Mouse (Mus musculus): ENCODE data around the gene Bicd2.

Bicd2 gene

DNA sequence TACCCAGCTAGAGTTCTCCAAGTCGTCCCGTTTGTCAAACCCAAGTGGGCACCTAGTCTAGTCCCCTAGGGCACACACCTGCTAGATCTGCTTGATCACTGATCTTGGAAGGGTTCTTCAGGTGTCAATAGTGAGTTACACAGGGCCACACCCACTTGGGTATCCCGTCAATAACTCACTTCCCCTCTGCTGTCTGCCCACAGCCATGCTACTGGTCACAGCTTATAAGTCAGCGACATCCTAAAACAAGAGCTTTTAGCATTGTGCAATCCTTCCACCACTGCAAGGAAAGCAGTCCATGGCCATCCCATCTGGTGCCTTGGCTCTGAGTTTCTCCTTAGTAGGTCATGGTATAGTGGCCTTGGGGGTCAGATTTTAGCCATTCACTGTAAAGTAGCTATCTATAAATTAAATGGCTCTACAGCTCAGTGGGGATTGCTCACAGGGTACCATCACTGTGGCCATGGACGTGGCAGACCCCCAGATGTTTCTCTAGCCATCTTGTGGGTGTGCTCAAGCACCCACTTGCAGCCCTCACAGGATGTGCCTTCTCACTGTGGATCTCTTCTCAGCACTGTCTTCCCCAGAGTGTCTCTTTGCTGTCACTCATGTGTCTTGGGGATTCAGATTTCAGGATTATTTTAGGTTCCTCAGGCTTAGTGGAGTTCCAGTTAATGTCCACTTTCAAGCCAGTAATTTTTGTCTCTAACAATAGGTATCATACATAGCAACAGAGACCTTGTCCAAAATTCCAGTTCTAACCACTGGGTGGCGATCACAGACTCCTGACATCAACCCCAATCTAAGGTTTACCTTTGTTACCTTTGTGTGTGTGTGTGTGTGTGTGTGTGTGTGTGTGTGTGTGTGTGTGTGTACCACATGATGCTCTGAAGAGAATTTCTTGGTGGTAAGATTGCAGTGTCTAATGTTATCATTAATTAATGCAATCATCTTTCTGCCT is 14.9 kb upstream of the Bicd2 start:
- peak; percentile 78 for DNase-seq

DNA sequence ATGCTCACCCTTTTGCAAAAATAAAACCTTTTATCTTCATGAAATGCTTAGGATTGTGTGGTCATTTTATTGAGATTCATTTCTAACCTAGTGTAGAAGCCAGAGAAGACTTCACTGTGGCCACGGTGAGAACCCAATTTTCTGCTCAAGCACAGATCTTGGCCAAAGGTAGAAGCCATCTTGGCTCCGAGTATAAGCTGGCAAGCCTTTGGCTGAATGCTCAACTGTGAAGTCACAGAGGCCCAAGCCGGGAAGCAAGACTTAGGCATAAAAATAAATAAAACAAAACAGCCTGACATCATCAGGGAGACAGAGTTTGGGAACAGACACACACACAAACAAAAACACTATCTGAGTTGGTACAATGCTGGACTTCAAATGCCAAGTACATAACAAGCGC is 13.3 kb upstream of the Bicd2 start:
- no peak for DNase-seq

DNA sequence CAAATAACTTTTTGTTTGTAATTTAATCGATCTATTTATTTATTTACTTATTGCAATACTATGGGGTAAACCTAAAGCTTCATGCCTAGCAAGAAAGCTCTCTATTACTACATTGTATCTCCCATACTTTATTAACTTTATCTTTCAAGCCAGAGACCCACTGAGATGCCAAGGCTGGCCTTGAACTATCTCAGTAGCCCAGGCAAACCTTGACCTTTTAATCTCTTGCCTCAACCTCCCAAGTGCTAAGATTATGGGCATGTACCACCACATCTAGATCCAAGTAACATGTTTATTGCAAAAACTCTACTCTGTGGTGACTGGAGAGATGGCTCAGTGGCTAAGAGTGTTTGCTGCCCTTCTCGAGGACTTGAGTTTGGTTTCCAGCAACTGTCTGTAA is 8.1 kb upstream of the Bicd2 start:
- DNase-seq = no peak

DNA sequence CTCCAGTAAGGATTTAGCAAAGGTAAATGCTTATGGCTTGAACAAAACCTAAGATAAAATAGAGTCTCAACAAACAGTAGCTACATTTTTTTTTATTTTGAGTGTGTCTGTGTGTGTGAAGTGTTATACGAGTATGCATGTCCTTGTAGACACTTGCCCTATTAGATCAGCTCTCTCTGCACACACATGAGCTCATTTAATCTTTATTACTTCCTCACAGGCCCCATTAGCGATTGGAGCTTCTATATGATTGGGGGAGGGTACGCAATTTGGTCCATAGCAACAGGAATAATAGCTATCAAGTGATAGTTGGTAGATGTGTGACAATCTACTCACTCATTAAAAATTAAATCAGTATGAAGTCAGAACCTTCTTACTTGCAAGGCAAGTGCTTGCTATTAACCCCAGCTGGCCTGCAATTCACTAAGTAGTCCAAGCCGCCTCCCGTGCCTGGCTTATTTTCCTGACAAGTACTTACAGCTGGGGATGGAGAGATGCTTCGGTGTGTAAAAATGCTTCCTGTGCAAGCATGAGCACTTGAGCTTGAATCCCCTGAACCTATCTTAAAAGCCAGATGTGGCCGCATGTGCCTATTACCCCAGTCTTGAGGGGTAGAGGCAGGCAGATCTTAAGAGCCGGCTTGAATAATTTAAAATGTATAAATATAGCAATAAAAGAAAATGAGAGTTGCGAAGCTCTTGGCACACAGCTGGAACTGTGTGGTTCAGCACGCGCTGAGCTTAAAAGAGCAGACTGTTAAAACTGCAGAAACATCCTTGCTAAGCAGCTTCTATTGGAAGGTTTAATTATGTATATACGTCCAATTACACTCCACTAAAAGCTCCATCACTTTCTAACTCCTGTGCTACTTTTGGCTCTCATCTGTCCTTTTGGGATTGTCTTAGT is 6.1 kb upstream of the Bicd2 start:
- no peak for DNase-seq

DNA sequence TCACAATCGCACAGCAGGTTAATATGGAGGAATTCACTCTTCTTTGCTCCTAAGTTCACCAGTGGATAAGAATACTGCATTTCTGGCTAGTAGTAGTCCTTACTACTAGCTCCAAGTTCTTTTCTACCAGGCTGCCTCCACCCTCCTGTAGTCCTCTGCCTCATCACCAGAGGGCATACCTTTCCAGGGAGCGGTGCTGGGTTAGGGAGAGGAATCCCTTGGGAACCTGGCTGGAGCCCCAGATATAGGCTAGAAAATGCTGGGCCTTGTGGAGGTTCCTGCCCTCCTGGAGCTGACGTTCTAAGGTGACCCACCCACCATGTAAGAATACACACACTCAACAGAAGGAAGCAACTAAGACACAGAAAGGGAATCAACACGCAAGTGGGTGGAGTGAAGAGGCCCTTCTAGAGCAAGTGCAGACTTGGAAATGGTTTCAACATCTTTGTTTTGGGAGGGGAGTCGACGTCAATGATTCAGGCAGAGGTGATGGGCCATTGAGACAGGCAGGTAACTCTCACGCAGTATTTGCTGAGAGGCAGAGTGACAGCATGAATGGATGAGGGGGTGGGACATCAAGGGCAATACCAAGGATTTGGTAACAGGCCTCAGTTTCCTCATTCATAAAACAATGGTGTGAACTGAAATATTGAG is 2.4 kb upstream of the Bicd2 start:
- DNase-seq = no peak

DNA sequence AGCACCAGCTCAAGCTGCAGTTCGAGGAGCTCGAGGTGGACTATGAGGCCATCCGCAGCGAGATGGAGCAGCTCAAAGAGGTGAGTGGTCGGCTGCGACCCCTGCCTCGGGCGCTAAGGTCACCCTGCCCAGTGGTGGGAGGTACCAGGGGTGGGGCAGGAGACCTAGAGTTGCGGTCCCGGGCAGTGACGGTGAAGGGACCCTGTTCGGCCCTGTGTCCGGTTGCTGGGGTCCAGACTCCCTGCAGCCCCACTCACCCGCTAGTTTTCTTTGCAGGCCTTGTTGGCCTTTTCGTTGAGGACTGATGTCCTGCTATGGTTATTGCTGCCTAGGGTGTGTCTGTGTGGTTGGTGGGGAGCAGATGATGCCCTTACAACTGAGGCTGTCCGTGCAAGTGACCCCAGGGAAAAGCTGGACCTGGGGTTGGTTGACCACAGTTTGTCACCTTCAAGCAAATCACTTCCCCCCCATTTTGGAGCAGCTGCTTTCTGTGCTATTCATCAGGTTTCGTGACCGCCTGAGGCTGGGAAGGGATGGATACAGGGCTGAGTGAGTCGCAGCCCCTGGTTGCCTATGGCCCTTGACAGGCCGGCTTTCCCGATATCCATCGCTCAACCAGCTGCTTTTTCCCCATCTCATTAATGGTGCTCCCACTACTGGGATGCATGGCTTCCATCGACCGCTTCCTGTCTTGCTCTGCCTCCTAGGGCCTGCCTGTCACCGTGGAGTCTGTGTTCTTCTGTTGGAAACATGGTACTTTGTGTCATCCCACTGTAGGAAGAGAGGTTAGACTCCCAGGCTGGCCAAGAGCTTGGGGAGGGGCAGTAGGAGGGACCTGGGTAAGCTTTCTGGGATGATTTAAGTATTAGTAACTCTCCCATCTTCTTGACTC is 692 bp downstream of the Bicd2 start:
- DNase-seq = peak; percentile 27

DNA sequence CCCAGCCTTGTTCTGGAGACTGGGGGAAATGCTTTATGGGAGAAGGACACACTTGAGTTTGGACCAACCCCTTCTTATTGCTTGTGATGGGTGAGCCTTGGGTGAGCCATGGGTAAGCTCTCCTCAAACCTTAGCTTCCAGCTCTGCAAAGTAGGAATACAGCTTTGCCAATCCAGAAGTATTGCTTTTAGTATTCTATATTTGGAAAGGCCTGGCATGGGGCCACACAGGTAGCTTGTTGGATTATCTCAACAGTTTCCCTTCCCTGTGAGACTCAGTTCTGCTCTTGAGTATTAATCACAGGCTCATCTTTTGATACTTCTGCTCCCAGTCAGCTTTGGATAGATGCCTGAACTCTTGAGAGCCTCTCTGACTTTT is 1.3 kb downstream of the Bicd2 start:
- DNase-seq = no peak

DNA sequence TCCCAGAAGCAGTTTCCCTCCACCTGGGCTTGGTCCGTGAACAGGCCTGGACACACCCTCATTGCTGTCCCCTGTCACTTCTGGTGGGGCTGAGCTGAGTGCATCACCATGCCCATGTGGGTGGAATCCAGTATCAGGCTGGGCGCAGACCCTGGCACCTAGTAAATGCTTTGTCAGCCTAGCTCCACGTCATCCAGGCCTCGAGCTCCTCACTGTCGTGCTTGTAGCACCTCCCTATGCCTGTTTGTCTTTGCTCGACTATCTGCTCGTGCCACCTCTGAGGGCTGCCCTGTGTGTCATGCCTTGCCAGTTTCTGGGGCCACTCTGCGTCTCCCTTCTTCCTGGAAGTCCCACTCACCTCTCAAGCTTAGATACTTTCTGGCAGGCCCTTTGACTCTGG is 3.2 kb downstream of the Bicd2 start:
- no peak for DNase-seq

DNA sequence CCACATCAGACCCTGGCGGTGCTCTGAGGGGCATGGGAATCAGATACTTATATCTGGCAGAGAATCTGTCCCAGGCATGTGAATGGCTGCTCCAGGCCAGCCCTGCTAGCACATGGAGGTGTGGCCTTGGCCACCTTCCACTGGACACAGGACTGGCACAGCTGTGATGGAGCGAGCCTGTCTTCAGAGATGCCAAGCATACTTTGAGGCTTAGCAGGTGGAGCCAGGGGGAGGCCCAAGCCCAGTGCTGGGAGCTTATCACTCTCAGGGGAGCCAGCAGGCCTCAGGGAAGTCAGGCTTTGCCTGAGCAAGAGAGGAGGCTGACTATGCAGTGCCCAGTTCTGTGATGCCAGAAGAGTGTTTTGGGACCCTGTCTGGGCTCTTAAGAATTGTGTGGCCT is 4.1 kb downstream of the Bicd2 start:
- DNase-seq = no peak

DNA sequence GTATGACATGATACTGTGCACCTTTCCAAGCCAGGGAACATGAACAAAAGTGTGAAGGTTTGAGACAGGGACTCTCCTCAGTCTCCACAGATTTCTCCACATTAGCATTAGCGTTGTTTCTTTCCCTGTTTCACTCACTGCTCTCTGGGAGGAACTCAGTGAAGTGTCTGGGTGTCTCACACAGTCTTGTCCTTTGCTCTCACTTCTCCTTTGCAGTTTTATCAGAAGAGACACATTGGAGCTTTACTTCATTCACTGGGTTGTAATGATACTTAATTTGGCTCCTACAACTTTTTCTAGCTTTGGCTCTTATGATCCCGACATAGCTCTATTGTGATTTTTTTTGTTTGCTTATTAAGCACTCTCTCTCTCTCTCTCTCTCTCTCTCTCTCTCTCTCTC is 7.1 kb downstream of the Bicd2 start:
- no peak for DNase-seq

DNA sequence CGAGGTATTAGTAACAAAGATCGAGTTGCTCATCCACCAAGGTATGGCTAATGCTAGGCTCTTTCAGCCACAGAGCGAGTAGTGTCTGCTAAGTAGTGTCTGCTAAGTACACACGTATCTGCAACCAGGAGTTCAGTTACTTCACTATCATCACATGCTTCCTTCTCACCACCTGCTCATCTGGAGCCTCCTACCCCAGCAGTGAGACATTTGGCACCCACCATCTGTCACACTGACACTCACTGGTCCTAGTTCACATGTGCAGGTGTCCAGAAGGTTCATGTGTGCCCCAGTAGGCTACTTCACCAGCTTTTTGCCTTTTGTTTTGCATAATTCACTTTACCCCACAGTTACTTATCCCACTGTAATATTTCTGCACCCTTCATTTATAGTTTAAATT is 8.0 kb downstream of the Bicd2 start:
- DNase-seq = no peak

DNA sequence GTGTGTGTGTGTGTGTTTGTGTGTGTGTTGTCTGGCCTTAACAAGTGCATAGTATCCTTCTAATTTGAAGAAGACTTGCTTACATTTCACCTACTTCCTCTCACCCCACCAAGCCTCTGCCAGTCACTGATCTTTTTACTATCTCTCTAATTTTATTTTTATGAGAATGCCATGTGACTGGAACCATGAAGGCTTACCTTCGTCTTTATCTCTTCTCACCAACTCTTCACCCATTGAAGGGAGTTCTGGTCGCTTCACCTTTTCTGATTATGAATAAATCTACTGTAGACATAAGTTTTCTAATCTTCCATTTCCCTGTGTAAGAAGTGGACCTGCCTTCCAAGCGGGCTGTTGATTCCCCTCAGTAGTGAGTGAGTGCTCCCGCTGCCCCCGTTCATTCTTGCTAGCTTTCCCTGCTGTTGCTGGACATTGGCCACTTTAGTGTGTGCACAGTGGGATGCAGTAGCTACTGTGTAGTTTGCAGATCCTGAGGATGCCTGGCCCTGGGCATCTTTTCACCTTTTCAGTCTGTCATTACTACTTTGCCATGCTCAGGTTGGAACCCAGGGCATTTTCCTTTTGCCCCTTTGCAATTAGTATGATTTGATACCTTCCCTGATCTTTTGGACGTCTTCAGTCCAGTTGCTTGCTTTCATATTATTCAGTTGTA is 8.6 kb downstream of the Bicd2 start:
- no peak for DNase-seq

DNA sequence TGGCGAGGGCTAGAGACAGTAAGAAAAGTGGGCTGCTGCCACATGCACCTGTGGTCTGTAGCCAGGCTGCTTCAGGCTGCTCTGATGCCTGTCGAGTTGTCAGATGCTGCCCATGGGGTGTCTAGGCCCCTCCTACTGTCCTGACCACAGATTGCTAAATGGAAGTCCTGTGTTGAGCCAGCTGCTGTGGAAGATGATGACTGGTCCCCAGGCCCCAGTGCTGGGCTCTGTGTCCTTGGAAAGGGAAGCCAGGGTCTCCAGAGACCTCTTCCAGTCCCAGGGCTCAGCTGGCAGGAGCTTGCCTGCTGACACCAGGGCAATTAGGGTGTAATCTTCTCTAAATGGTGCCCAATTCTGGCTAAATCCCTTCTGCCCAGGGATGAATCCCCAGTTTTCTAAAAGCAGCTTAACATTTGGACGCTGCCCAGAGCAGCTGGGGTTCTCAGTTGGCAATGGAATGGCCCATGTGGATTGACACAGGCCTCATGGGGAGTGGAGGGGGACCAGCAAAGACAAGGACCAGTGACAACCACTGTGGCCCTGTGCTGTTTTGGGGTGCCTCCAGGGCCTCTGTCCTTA is 11.3 kb downstream of the Bicd2 start:
- no peak for DNase-seq

DNA sequence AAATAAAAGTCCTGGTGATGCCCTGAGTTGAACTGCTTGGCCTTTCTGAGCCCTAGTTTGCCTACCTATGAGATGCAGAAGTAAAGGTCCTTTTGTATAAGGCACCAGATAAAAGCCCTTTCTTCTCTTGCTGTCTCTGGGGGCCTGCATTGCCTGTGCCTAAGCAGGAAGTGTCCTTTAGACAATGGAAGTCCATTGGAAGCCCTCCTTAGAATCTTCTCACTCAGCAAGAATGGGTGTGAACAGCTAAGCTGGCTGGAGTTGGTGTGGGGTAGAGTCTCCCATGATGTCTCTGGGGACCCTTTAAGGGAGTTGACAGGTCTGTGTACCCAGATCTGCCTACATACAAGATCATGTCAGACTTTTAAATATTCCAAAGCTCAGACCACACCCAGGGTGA is 12.0 kb downstream of the Bicd2 start:
- no peak for DNase-seq

DNA sequence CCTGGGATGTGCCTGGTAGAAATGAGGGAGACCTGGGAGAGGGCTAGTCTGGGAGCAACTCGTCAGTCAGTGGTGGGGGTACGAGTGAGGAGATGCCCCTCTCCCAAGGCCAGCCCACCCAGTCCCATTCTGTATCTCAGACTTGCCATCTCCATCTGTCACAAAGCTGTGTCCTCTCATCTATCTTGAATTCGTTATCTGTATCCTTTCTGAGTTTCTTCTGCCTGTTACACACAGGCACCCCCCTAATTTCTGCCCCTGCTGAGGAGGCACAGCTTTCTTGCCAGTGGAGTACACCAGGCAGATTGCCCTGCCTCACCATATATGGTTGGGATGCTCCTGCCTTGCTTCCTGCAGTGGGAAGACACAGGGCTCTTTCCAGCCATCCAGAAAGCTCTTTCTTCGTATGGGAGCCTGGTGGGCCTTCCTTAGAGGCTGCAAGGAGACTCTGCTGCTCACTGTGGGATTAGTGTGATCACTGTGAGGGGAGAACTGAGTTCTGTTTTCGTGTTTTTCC is 12.7 kb downstream of the Bicd2 start:
- no peak for DNase-seq

DNA sequence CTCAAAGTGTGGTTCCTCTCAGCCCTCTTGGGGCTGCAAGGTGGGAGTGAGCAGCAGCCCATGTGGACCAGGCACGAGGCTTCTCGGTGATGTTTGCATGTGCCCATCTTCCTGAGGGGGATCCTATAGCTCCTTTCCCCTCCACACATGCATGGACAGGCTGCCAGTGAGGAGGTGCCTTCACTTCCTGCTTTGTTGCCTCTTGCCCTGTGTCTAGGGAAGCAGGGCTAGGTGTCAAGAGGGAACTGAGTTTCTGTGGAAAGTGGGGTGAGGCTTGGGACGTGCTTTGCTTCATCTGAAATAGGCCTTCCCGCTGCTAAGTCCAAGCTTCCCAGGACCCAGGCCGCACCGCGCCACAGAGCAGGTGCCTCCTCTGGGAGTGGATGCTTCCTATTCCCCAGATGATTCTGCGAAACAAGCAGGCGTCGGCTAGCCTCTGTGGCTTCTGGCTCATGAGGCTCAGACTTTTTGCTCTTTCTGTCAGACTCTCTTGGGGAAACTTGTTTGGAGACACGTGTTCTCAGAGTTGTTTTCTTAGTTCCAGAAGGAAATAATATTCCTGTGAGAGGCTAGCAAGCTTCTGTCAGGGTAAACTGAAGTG is 14.2 kb downstream of the Bicd2 start:
- DNase-seq = no peak

DNA sequence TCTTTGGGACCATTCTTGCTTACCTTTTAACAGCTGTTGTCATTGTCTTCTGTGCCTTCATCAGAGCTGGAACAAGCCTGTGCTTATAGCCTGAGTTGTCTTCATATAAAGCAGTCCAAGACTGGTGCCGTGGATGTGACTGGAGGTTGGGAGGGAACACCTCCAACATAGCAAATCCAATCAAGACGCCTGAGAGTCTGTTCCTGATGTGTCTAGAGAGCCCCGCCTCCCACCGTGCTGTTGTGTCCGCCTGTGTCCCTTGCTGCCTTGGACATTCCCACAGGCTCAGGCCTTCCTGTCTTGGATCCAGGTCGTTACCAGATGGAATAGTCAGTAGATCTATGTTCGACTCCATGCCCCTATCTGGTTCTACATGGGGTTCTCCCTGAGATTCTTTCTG is 14.7 kb downstream of the Bicd2 start:
- DNase-seq = no peak

DNA sequence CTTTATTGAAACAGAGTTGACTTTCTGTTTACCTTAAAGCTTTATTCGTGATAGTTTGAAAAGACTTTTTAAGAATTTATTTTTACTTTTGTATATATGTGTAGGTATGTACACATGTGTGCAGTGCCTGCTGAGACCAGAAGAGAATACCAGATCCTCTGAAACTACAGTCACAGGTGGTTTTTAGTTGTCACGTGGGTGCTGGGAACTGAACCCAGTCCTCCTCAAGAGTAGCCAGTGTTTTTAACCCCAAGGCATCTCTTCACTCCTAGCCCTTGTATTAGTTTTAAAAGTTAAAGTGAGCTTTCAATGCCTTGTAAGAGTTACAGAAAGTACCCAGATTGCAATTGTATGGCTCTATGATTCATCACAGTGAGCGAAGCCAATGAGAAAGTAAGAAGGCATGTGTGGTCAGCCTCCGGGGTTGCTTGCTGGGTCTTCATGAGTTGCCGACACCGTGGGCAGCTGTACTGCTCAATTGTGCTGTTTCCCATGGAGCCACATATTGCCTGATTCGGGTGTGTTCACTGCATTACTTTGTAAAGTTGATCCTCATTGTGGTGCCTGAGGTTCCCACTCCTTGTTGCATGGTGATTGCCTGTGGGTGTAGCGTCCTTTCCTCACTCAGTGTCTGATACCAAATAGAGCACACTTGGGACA is 16.1 kb downstream of the Bicd2 start:
- no peak for DNase-seq

DNA sequence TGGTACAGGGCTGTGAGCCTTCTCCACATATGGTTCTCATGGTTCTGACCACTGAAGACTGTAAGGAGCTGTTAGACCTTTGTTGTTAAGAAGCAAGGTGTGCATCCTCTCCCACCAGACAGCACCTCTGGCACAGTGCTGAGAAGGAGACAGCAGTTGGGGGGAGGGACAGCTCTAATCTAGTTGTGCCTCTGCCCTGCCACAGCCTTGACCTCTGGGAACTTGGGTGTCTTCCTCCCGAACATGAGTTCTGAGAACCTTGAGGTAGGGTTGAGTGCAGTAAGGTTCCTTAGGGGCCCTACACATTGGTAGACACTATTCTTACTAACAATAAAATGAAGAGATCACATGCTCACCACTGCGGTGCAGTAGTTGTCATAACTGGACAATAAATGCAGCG is 16.8 kb downstream of the Bicd2 start:
- no peak for DNase-seq

DNA sequence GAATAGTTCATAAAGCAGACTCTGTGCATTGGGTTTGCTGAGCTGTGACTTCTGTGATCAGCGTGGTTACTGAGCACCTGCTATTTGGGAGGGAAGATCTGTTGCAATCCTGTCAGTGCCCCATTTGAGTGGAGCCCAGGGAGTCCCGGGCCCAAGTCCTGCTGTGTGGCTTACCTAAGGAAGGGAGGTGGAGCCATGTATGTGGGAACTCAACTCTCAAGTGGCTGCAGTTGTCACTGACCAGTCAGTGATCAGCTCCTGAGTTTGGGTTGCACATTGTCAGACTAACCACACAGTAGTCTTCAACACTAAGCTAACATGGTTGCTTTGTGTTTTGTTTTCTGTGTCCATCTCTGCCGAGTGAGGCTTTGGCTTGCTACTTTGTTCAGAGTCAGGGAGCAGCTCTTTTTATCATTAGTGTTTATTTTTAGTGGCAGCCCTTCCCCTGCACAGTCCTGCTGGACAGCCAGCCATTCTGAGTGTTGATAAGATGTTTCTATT is 19.6 kb downstream of the Bicd2 start:
- no peak for DNase-seq
